Mouse (Mus musculus): Measurements from ENCODE around the gene Pank2.
"Not testable (repeated sequence)": the region's sequence is repeated elsewhere in the genome, so short reads cannot be mapped to it uniquely, and the experiment has no call there.

Pank2 gene

GRCm38 (mm10) chr2:131262213-131262672, at the start of gene Pank2:
Gene Pank2, plus strand, starts transcription at chr2:131262495.
- peak; percentile 99 for DNase-seq

GRCm38 (mm10) chr2:131213773-131214172, 48.5 kb upstream of the Pank2 start:
- DNase-seq = no peak

- DNase-seq = no peak
These were observed 46.1 kb upstream of the Pank2 start for GRCm38 (mm10) chr2:131215941-131216858.

GRCm38 (mm10) chr2:131220030-131220429, 42.3 kb upstream of the Pank2 start:
- no peak for DNase-seq

- no peak for DNase-seq
These were observed 40.3 kb upstream of the Pank2 start for GRCm38 (mm10) chr2:131221853-131222515.

- no peak for DNase-seq
These were observed 39.7 kb upstream of the Pank2 start for GRCm38 (mm10) chr2:131222562-131222961.

GRCm38 (mm10) chr2:131223569-131223968, 38.7 kb upstream of the Pank2 start:
- no peak for DNase-seq

GRCm38 (mm10) chr2:131225178-131225577, 37.1 kb upstream of the Pank2 start:
- DNase-seq = no peak

- DNase-seq = not testable (repeated sequence)
These were observed 35.6 kb upstream of the Pank2 start for GRCm38 (mm10) chr2:131226669-131227068.

- no peak for DNase-seq
These were observed 35.1 kb upstream of the Pank2 start for GRCm38 (mm10) chr2:131227243-131227642.

GRCm38 (mm10) chr2:131232558-131232957, 29.7 kb upstream of the Pank2 start:
- no peak for DNase-seq

GRCm38 (mm10) chr2:131233307-131234126, 28.8 kb upstream of the Pank2 start, which contains the start of gene Mavs:
Gene Mavs, plus strand, starts transcription at chr2:131234063.
- peak; percentile 96 for DNase-seq

GRCm38 (mm10) chr2:131234127-131234650, 28.1 kb upstream of the Pank2 start:
- DNase-seq = no peak

- DNase-seq = peak; percentile 5
These were observed 27.2 kb upstream of the Pank2 start for GRCm38 (mm10) chr2:131234970-131235635.

- DNase-seq = no peak
These were observed 20.1 kb upstream of the Pank2 start for GRCm38 (mm10) chr2:131242180-131242579.

- DNase-seq = no peak
These were observed 19.4 kb upstream of the Pank2 start for GRCm38 (mm10) chr2:131242929-131243328.

- peak; percentile 83 for DNase-seq
These were observed 8.5 kb upstream of the Pank2 start for GRCm38 (mm10) chr2:131253681-131254328.

GRCm38 (mm10) chr2:131254329-131254713, 8.0 kb upstream of the Pank2 start:
- no peak for DNase-seq

GRCm38 (mm10) chr2:131255738-131256137, 6.6 kb upstream of the Pank2 start:
- DNase-seq = no peak

GRCm38 (mm10) chr2:131258693-131259092, 3.6 kb upstream of the Pank2 start:
- no peak for DNase-seq

GRCm38 (mm10) chr2:131260544-131261307, 1.6 kb upstream of the Pank2 start:
- no peak for DNase-seq

Measured in embryo, embryonic 11 days (tissue).